Mouse (Mus musculus): Measurements from ENCODE around the gene Obox1. TPM values are rescaled to one million over a fixed set of nuclear protein-coding genes. Genes with fewer than 3 reads are reported as not detected.
"Not testable (repeated sequence)": the region's sequence is repeated elsewhere in the genome, so short reads cannot be mapped to it uniquely, and the experiment has no call there.

The Obox1 gene
- polyA plus RNA-seq (2014; fragmentation: Nextera tagmentation; extraction: Ambion mirVana) = not detected in 2 replicates

DNA sequence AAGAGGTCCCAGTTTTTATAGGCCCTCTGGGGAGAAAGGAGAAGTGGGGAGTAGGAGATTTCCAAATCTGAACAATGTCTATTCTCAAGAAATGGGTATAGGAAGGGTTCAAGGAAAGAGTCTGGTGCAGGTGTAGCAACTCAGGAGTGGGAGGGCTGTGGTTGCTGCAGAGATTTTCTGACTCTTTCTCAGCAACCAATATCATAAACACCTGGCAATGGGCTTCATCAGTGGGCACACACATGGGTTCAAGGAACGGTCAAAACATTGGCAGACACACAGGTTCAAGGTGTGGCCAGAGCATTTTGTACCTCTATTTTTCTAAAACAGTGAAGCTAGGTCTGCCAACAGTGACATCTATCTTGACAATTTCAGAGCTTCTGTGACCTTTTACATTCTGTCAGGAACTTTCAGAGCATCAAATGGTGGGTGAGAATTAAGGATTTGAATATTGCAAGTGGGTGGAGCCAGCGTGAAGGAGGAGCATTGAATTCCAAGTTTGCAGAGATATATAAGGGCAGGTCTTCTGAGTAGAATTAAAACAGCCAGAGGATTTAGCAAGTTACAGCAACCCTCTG lies at the start of gene Obox1, which contains the start of gene Obox2:
TSS of gene Obox1 (plus strand) at position 528 of the 578 bp plus-strand sequence.
TSS of gene Obox2 (plus strand) at position 301 of the 578 bp plus-strand sequence.
- not testable (repeated sequence) for H3K4me2 ChIP-seq (ENCODE audit: low read depth, low read length); H3K4me3 ChIP-seq (ENCODE audit: low read depth, low read length); H3K4me1 ChIP-seq (ENCODE audit: control insufficient read depth, insufficient read depth, low read length); ATAC-seq (ENCODE audit: low read depth); H3K36me3 ChIP-seq (ENCODE audit: control insufficient read depth, insufficient read depth, low read length); H3K9ac ChIP-seq (replicated peaks; ENCODE audit: low read depth, low read length); H3K9me3 ChIP-seq (ENCODE audit: control insufficient read depth, low read length); H3K27ac ChIP-seq (ENCODE audit: low read depth, low read length); H3K27me3 ChIP-seq (ENCODE audit: control insufficient read depth, insufficient read depth, low read length)
- WGBS = no CpG with 5 or more reads among the region's 2 CpGs

- 72% methylated on average over 3 of the region's 3 CpGs for WGBS
- ATAC-seq (ENCODE audit: low read depth); H3K27ac ChIP-seq (ENCODE audit: low read depth, low read length); H3K4me1 ChIP-seq (ENCODE audit: control insufficient read depth, insufficient read depth, low read length); H3K27me3 ChIP-seq (ENCODE audit: control insufficient read depth, insufficient read depth, low read length); H3K36me3 ChIP-seq (ENCODE audit: control insufficient read depth, insufficient read depth, low read length); H3K4me3 ChIP-seq (ENCODE audit: low read depth, low read length); H3K4me2 ChIP-seq (ENCODE audit: low read depth, low read length); H3K9ac ChIP-seq (replicated peaks; ENCODE audit: low read depth, low read length): not testable (repeated sequence)
- peaks cover 12% of the 10 kb centered on the region for H3K9me3 ChIP-seq (ENCODE audit: control insufficient read depth, low read length)
Measured at GRCm38 (mm10) chr7:15399147-15399874, 10.6 kb downstream of the Obox1 start.

- H3K4me1 ChIP-seq (ENCODE audit: control insufficient read depth, insufficient read depth, low read length); ATAC-seq (ENCODE audit: low read depth): not testable (repeated sequence)
Measured at GRCm38 (mm10) chr7:15406816-15407215, 18.1 kb downstream of the Obox1 start.

DNA sequence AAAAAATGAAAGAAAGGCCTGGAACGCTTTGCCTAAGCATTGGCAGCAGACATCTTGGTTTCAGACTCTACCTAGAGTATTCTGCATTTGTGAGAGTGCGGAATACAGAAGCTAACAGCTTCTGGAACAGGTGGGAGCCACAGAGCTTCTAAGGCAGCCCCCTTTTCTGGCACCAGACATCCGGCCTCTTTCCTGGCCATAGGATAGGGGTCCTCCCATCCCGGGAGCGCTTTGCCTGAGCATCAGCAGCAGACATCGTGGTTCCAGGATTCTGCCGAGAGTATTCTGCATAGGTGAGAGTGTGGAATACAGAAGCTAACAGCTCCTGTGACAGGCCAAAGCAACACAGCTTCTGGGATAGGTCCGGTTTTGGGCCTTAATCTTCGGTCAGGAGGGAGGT lies 29.3 kb downstream of the Obox1 start:
- not testable (repeated sequence) for H3K9ac ChIP-seq (replicated peaks; ENCODE audit: low read depth, low read length); H3K4me2 ChIP-seq (ENCODE audit: low read depth, low read length); H3K4me3 ChIP-seq (ENCODE audit: low read depth, low read length); H3K9me3 ChIP-seq (ENCODE audit: control insufficient read depth, low read length); H3K4me1 ChIP-seq (ENCODE audit: control insufficient read depth, insufficient read depth, low read length); H3K36me3 ChIP-seq (ENCODE audit: control insufficient read depth, insufficient read depth, low read length); ATAC-seq (ENCODE audit: low read depth); H3K27ac ChIP-seq (ENCODE audit: low read depth, low read length); H3K27me3 ChIP-seq (ENCODE audit: control insufficient read depth, insufficient read depth, low read length)
- WGBS = 90% methylated on average over 8 of the region's 9 CpGs

More at GRCm38 (mm10) chr7:15406816-15407215, 18.1 kb downstream of the Obox1 start:
- 93% methylated on average over 10 of the region's 10 CpGs for WGBS
- H3K9ac ChIP-seq (replicated peaks; ENCODE audit: low read depth, low read length); H3K27ac ChIP-seq (ENCODE audit: low read depth, low read length); H3K36me3 ChIP-seq (ENCODE audit: control insufficient read depth, insufficient read depth, low read length); H3K4me3 ChIP-seq (ENCODE audit: low read depth, low read length); H3K9me3 ChIP-seq (ENCODE audit: control insufficient read depth, low read length); H3K27me3 ChIP-seq (ENCODE audit: control insufficient read depth, insufficient read depth, low read length); H3K4me2 ChIP-seq (ENCODE audit: low read depth, low read length): not testable (repeated sequence)

DNA sequence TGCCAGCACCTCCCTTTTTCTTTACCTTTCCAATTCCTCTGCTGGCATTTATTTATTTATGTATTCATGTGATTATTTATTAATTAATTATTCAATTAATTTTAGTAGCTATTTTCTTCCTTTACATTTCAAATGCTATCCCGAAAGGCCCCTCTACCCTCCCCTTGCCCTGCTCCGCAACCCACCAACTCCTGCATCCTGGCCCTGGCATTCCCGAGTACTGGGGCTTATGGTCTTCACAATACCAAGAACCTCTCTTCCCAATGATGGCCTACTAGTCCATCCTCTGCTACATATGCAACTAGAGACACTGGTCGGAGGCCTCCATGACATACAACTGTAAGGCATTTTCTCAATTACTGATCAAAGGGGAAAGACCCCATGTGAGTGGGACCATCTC lies 36.8 kb downstream of the Obox1 start:
- not testable (repeated sequence) for H3K36me3 ChIP-seq (ENCODE audit: control insufficient read depth, insufficient read depth, low read length); H3K9me3 ChIP-seq (ENCODE audit: control insufficient read depth, low read length); H3K27ac ChIP-seq (ENCODE audit: low read depth, low read length); H3K9ac ChIP-seq (replicated peaks; ENCODE audit: low read depth, low read length); H3K4me2 ChIP-seq (ENCODE audit: low read depth, low read length); ATAC-seq (ENCODE audit: low read depth); H3K4me3 ChIP-seq (ENCODE audit: low read depth, low read length); H3K4me1 ChIP-seq (ENCODE audit: control insufficient read depth, insufficient read depth, low read length); H3K27me3 ChIP-seq (ENCODE audit: control insufficient read depth, insufficient read depth, low read length)
- 83% methylated on average over 3 of the region's 4 CpGs for WGBS

GRCm38 (mm10) chr7:15509411-15509810 lies 120.7 kb downstream of the Obox1 start:
- not testable (repeated sequence) for H3K4me2 ChIP-seq (ENCODE audit: low read depth, low read length); H3K4me3 ChIP-seq (ENCODE audit: low read depth, low read length); H3K36me3 ChIP-seq (ENCODE audit: control insufficient read depth, insufficient read depth, low read length); H3K9ac ChIP-seq (replicated peaks; ENCODE audit: low read depth, low read length); ATAC-seq (ENCODE audit: low read depth); H3K4me1 ChIP-seq (ENCODE audit: control insufficient read depth, insufficient read depth, low read length); H3K27ac ChIP-seq (ENCODE audit: low read depth, low read length); H3K9me3 ChIP-seq (ENCODE audit: control insufficient read depth, low read length); H3K27me3 ChIP-seq (ENCODE audit: control insufficient read depth, insufficient read depth, low read length)
- 76% methylated on average over 4 of the region's 5 CpGs for WGBS

Other genes with a start within 250 kb of the Obox1 start
- not detected in 2 replicates for gene Obox2, start 227 bp upstream of the Obox1 start, polyA plus RNA-seq (2014; fragmentation: Nextera tagmentation; extraction: Ambion mirVana)